Mouse (Mus musculus) yolk sac, embryonic 10.5 days (tissue): ENCODE data around the gene Vsig10.
A peak's percentile ranks its signal among the peaks of the same experiment; 100 is the strongest.
"Not testable (repeated sequence)": the region's sequence is repeated elsewhere in the genome, so short reads cannot be mapped to it uniquely, and the experiment has no call there.

Source experiments
- DNase-seq: peaks from one replicate; pipeline ENCODE4 v3.0.0-alpha.2; 2017; ENCODE audit warnings: low spot score

Vsig10 gene

GRCm38 (mm10) chr5:117318741-117319629, at the start of gene Vsig10:
Gene Vsig10 (plus strand): TSS chr5:117319083.
- DNase-seq = peak; percentile 68

DNA sequence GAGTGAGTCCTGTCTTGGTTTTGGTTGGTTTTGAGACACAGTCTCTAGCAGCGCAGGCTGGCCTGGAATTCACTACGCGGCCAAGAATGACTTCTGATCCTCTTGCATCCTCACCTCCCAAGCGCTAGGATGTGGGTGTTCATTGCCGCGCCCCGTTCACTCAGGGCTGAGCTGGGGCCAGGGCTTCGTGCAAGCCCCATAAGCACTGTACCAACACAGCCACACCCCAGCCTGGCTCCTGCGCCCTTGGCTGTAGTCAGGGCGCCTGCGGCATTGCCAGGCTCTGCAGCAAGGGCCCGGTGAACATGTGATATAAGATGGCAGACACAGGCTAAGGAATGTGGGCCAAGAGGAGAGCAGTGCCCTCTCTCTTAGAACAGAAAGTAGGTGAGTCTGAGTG, 49.5 kb upstream of the Vsig10 start:
- no peak for DNase-seq

GRCm38 (mm10) chr5:117271945-117272344, 46.9 kb upstream of the Vsig10 start:
- no peak for DNase-seq

- no peak for DNase-seq
These were observed 44.1 kb upstream of the Vsig10 start for GRCm38 (mm10) chr5:117274817-117275216.

DNA sequence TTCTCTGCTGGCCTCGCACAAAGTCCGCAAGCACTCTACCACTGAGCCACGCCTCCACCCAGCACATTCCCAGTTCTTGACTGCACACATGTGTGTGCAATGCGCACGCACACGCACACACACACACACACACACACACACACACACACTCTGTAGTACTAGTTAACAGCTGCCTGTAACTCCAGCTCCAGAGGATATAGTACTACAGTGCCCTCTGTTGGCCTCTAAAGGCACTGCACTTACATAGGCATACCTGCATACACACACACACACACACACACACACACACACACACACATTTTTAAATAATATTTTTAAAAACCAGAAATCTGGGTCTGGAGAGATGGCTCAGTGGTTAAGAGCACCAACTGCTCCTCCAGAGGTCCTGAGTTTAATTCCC, 41.1 kb upstream of the Vsig10 start:
- no peak for DNase-seq

GRCm38 (mm10) chr5:117278809-117279668, 39.8 kb upstream of the Vsig10 start:
- no peak for DNase-seq

DNA sequence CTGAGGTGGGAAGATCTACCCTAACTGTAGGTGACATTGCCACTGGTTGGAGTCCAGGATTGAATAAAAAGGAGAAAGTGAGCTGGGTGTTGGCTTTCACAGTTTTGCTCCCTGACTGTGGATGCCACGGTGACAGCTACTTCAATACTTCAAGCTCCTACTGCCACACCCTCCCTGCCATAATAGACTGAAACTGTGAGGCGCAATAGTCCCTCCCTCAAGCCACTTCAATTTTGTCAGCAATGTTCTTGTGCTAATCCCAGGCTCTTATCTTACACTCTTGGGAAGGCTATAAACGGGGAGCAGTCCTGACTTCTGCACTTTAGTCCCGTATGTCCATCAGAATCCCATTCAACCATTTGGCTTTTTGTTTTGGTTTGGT, 39.2 kb upstream of the Vsig10 start:
- DNase-seq = no peak

GRCm38 (mm10) chr5:117281536-117281935, 37.3 kb upstream of the Vsig10 start:
- no peak for DNase-seq

DNA sequence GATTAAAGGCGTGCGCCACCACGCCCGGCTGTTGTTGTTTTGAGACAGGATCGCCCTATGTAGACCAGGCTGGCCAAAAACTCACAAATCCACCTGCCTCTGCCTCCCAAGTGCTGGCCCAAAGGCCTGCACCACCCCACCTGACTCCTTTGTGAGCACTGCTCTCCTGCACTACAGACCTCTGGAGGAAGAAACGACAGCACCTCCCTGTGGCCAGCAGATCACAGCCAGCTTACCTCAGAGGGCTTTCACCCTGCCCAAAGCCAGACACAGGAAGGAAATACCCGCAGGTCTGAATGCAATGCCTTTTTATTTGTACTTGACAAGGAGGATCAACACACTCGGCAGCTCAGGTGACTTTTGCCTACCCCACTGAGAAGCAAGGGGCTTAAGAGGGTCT, 36.5 kb upstream of the Vsig10 start:
- DNase-seq = no peak

DNA sequence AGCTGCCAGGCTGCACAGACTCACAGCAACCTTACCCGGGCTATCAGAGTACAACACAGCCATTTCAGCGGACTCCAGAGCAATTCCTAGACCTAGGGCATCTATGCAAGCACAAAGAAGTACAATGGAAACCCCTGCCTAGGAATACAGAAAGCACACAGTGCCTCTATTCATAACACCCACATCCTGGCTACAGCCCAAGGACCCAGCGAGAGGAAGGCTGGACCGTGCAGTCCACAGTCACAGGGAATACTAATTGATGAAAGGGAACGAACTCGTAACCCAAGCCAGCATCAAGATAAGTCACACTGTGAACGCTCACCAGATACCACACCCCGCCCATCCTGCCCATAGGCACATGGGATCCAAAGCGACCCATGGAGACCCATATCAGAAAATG, 34.9 kb upstream of the Vsig10 start:
- no peak for DNase-seq

GRCm38 (mm10) chr5:117284682-117285081, 34.2 kb upstream of the Vsig10 start:
- DNase-seq = no peak

DNA sequence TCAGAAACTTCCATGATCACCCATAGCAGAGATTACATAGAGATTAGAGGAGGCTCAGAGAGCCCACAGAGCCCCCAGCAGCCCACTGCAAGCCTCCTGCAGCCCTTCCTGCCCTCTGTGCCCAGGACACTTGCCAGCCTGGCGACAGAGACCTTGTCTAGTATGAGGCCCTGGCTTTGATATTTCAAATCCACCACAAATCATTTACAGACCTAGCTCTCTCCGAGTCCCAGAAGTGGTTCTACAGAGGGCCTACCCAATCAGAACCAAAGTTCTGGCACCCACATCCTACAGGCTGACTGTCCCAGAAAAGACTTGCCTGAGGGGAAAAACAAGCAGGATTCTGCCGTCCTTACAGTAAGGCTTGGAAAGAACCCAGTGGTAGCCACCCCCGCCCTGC, 33.6 kb upstream of the Vsig10 start:
- no peak for DNase-seq

DNA sequence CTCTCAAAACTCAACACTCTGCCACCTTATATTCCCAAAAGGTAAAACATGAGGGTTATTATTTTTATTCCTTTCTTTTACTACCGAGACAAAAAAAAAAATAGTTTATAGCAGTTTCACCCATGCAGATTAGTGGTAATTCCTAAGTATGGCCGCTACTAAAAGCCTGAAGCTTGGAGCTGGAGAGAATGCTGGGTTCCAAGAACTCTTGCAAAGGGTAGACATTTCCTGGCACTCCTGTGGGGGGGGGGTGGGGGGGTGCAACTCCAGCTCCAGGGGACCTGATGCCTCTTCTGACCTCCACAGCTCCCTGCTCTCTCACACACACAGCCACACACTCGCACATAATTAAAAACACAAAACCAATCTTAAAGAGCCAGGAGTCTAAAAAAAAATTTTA, 32.6 kb upstream of the Vsig10 start:
- no peak for DNase-seq

- DNase-seq = peak; percentile 94
These were observed 31.8 kb upstream of the Vsig10 start, which contains the start of gene Pebp1 for GRCm38 (mm10) chr5:117286831-117287822. Gene Pebp1 (minus strand): TSS chr5:117287625.

DNA sequence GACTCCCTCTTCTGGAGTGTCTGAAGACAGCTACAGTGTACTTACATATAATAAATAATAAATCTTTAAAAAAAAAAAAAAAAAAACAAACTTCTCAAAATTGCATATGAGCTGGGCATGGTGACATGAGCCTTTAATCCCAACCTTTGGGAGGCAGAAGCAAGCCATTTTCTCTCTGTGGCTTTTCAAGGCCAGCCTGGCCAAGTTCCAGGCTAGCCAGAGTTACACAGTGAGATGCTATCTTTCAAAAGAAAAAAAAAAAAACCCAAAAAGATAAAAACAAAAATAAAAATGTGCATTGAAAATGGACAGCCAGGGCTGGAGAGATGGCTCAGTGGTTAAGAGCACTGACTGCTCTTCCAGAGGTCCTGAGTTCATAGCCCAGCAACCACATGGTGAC, 29.2 kb upstream of the Vsig10 start:
- DNase-seq = no peak

- DNase-seq = no peak
These were observed 28.8 kb upstream of the Vsig10 start for GRCm38 (mm10) chr5:117290081-117290480.

- no peak for DNase-seq
These were observed 27.6 kb upstream of the Vsig10 start for GRCm38 (mm10) chr5:117291312-117291711.

DNA sequence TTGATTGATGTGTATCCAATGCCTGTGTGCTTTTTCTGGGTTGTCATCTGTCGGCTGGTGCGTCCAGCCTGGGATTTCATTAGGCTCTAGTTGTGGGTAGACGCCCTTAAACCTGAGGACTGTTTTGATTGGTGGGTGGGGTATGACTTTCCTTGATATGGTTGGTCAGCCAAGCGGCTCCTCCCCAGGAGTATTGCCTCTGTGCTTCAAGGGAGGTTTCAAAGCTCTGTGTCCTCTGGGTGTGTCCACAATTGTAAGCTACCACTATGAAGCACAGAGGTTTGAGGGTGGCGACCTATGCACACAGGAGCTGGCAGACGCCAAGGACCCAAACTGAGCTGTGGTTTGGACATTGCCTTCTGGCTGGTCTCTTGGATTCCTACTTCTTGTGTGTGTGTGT, 26.3 kb upstream of the Vsig10 start:
- no peak for DNase-seq

DNA sequence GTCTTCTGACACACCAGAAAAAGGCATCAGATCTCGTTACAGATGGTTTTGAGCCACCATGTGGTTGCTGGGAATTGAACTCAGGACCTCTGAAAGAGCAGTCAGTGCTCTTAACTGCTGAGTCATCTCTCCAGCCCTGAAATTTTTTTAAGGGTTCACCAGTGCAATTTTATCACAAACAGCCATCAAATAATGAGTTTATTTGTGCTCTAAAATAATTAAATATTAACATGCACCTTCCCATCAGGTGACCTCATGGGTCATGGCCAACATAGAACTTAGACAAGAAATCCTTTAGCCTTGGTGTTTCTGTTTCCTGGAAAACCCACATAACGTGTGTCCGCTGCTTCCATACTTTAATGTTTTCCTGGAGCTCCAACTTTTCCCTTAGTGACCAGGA, 25.1 kb upstream of the Vsig10 start:
- DNase-seq = not testable (repeated sequence)

- no peak for DNase-seq
These were observed 23.9 kb upstream of the Vsig10 start for GRCm38 (mm10) chr5:117295011-117295410.

- DNase-seq = no peak
These were observed 16.0 kb upstream of the Vsig10 start for GRCm38 (mm10) chr5:117302899-117303298.
